Mouse (Mus musculus) embryonic facial prominence, embryonic 11.5 days (tissue): ENCODE measurements around the gene Phkg2. TPM values are rescaled to one million over a fixed set of nuclear protein-coding genes. Genes with fewer than 3 reads are reported as not detected.

Source experiments
- polyA plus RNA-seq: library from polyadenylated mRNA; unstranded; fragments of >200 nt; fragmentation: Nextera tagmentation; extraction: Ambion mirVana; gene quantifications from 2 replicates; pipeline ENCODE4 v1.2.1, GENCODE M21; 2014

The Phkg2 gene
- polyA plus RNA-seq, 1 experiment from 2014 or later = 45.8 TPM

Other genes with a start within 250 kb of the Phkg2 start
- gene Zfp768, start 227.8 kb upstream of the Phkg2 start, polyA plus RNA-seq = 6.1 and 6.4 TPM in 2 replicates
- 5.6 and 7.8 TPM in 2 replicates for gene Zfp747, start 197.3 kb upstream of the Phkg2 start, polyA plus RNA-seq
- 6.7 and 7.1 TPM in 2 replicates for gene 9130019O22Rik, start 186.2 kb upstream of the Phkg2 start, polyA plus RNA-seq
- 6.1 TPM in 2 replicates for gene E430018J23Rik, start 179.7 kb upstream of the Phkg2 start, polyA plus RNA-seq
- 7.9 and 8.2 TPM in 2 replicates for gene Zfp764, start 166.5 kb upstream of the Phkg2 start, polyA plus RNA-seq
- 27.3 and 29.8 TPM in 2 replicates for gene Zfp688, start 151.3 kb upstream of the Phkg2 start, polyA plus RNA-seq
- 11.7 and 12.4 TPM in 2 replicates for gene Zfp689, start 124.2 kb upstream of the Phkg2 start, polyA plus RNA-seq
- gene Prr14, start 113.7 kb upstream of the Phkg2 start, polyA plus RNA-seq = 54.8 and 58.5 TPM in 2 replicates
- 8.9 and 10.2 TPM in 2 replicates for gene Fbrs, start 94.1 kb upstream of the Phkg2 start, polyA plus RNA-seq
- 41.9 and 47.5 TPM in 2 replicates for gene Srcap, start 61.4 kb upstream of the Phkg2 start, polyA plus RNA-seq
- 16.1 and 16.3 TPM in 2 replicates for gene Gm42715, start 53.8 kb upstream of the Phkg2 start, polyA plus RNA-seq
- 4.8 and 5.7 TPM in 2 replicates for gene Tmem265, start 11.9 kb upstream of the Phkg2 start, polyA plus RNA-seq
- 13.6 and 14.1 TPM in 2 replicates for gene Ccdc189, start 15.3 kb downstream of the Phkg2 start, polyA plus RNA-seq
- gene Rnf40, start 15.4 kb downstream of the Phkg2 start, polyA plus RNA-seq = 31.7 and 31.8 TPM in 2 replicates
- gene Zfp629, start 42.5 kb downstream of the Phkg2 start, polyA plus RNA-seq = 27.3 and 27.5 TPM in 2 replicates
- 84.9 and 86.6 TPM in 2 replicates for gene Bcl7c, start 135.6 kb downstream of the Phkg2 start, polyA plus RNA-seq
- gene Ctf1, start 139.4 kb downstream of the Phkg2 start, polyA plus RNA-seq = 17.5 and 19.0 TPM in 2 replicates
- 0.15 and 0.59 TPM in 2 replicates for gene Ctf2, start 158.8 kb downstream of the Phkg2 start, polyA plus RNA-seq
- 9.4 and 9.5 TPM in 2 replicates for gene Fbxl19, start 171.2 kb downstream of the Phkg2 start, polyA plus RNA-seq
- gene Orai3, start 196.5 kb downstream of the Phkg2 start, polyA plus RNA-seq = 8.6 and 8.7 TPM in 2 replicates
- 21.7 and 22.0 TPM in 2 replicates for gene Setd1a, start 203.3 kb downstream of the Phkg2 start, polyA plus RNA-seq
- gene Gm49388, start 212.3 kb downstream of the Phkg2 start, polyA plus RNA-seq = not detected in 2 replicates
- 8.2 and 8.3 TPM in 2 replicates for gene Hsd3b7, start 227.3 kb downstream of the Phkg2 start, polyA plus RNA-seq